Mouse (Mus musculus): ENCODE measurements at regions not wholly inside any gene's neighbourhood (a gene's known extent, or its start where the extent isn't known, plus 50 kb on each side); places are given as distances from the start of the nearest gene placed in this dataset.

- H3K27ac ChIP-seq (replicated peaks; ENCODE audit: low read depth, low read length): no peak overlapping the region
- H3K4me1 ChIP-seq (ENCODE audit: control insufficient read depth, insufficient read depth, insufficient read length, low read length): no peaks in the 10 kb centered on the region
- H3K4me3 ChIP-seq (ENCODE audit: insufficient read depth, low read depth, low read length): no peak overlapping the region
These were observed 261.0 kb downstream of the CK137956 start for GRCm38 (mm10) chr4:127709746-127710145.

- no peaks in the 10 kb centered on the region for H3K4me1 ChIP-seq (ENCODE audit: control insufficient read depth, insufficient read depth, insufficient read length, low read length)
- H3K4me3 ChIP-seq (ENCODE audit: insufficient read depth, low read depth, low read length): no peak overlapping the region
- no peak overlapping the region for H3K27ac ChIP-seq (replicated peaks; ENCODE audit: low read depth, low read length)
These were observed 262.6 kb downstream of the CK137956 start for GRCm38 (mm10) chr4:127708186-127708585.

DNA sequence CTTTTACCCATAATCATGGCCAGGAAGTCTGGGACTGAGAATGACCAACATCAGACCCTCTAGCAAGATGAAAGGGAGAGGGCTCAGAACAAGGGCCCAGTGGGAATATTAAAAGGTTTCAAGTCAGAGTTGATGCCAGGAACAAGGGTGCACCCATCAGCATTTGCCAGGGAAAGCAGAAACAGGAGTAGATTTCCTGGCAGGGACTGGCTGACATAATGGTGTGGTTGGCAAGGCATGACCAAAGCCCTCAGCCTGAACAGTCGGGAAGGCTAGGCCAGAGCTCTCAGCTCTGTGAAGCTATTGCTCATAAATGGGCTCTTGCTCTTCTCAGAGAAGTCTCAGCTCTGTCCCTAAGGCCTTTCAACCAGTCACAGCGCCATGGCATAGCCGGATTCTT is 263.6 kb downstream of the CK137956 start:
- H3K4me1 ChIP-seq (ENCODE audit: control insufficient read depth, insufficient read depth, insufficient read length, low read length): no peaks in the 10 kb centered on the region
- no peak overlapping the region for H3K27ac ChIP-seq (replicated peaks; ENCODE audit: low read depth, low read length)
- H3K4me3 ChIP-seq (ENCODE audit: insufficient read depth, low read depth, low read length): no peak overlapping the region

- H3K27ac ChIP-seq (replicated peaks; ENCODE audit: low read depth, low read length): no peak overlapping the region
- H3K4me1 ChIP-seq (ENCODE audit: control insufficient read depth, insufficient read depth, insufficient read length, low read length): no peaks in the 10 kb centered on the region
- H3K4me3 ChIP-seq (ENCODE audit: insufficient read depth, low read depth, low read length): no peak overlapping the region
These were observed 269.1 kb downstream of the CK137956 start for GRCm38 (mm10) chr4:127701651-127702050.

- Histone ChIP-seq H3K4me1 (ENCODE audit: control insufficient read depth, insufficient read depth, insufficient read length, low read length) (no peaks in the 10 kb centered on the region), H3K4me3 (ENCODE audit: insufficient read depth, low read depth, low read length) (no peak overlapping the region), H3K27ac (replicated peaks; ENCODE audit: low read depth, low read length) (no peak overlapping the region)
These were observed 280.8 kb downstream of the CK137956 start for GRCm38 (mm10) chr4:127689986-127690385.

- H3K4me1 ChIP-seq (ENCODE audit: control insufficient read depth, insufficient read depth, insufficient read length, low read length): no peaks in the 10 kb centered on the region
- no peak overlapping the region for H3K4me3 ChIP-seq (ENCODE audit: insufficient read depth, low read depth, low read length)
- no peak overlapping the region for H3K27ac ChIP-seq (replicated peaks; ENCODE audit: low read depth, low read length)
These were observed 285.7 kb downstream of the CK137956 start for GRCm38 (mm10) chr4:127685021-127685420.

- no peak overlapping the region for H3K27ac ChIP-seq (replicated peaks; ENCODE audit: low read depth, low read length)
- H3K4me1 ChIP-seq (ENCODE audit: control insufficient read depth, insufficient read depth, insufficient read length, low read length): no peaks in the 10 kb centered on the region
- no peak overlapping the region for H3K4me3 ChIP-seq (ENCODE audit: insufficient read depth, low read depth, low read length)
These were observed 291.4 kb downstream of the CK137956 start for GRCm38 (mm10) chr4:127679391-127679790.

- Histone ChIP-seq H3K4me3 (ENCODE audit: insufficient read depth, low read depth, low read length) (no peak overlapping the region), H3K27ac (replicated peaks; ENCODE audit: low read depth, low read length) (no peak overlapping the region), H3K4me1 (ENCODE audit: control insufficient read depth, insufficient read depth, insufficient read length, low read length) (no peaks in the 10 kb centered on the region)
These were observed 292.3 kb downstream of the CK137956 start for GRCm38 (mm10) chr4:127678437-127678836.

GRCm38 (mm10) chr4:127675745-127676315 is 294.9 kb downstream of the CK137956 start:
- Histone ChIP-seq H3K4me1 (ENCODE audit: control insufficient read depth, insufficient read depth, insufficient read length, low read length) (no peaks in the 10 kb centered on the region), H3K27ac (replicated peaks; ENCODE audit: low read depth, low read length) (no peak overlapping the region), H3K4me3 (ENCODE audit: insufficient read depth, low read depth, low read length) (no peak overlapping the region)

DNA sequence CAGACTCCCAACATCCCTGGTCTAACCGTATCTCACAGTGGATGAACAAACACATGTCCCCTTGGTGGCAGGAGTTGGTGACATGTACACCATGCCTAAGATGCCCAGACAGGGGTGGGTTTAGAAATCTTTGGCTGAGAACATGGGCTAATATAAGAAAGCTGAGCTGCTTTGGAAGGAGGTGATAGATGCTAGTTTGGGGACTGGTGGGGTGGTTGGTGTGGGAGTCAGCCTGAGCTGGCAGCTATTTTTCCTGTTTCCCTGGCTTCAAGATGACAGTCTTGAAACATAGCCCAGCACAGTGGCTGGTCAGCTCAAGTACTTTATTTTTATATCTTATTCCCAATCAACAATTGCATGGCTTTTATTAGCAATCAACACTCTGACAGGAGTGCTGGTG is 302.0 kb upstream of the Gjb5 start:
- Histone ChIP-seq H3K27ac (replicated peaks; ENCODE audit: low read depth, low read length) (no peak overlapping the region), H3K4me3 (ENCODE audit: insufficient read depth, low read depth, low read length) (no peak overlapping the region), H3K4me1 (ENCODE audit: control insufficient read depth, insufficient read depth, insufficient read length, low read length) (no peaks in the 10 kb centered on the region)

GRCm38 (mm10) chr4:127651601-127652000 is 293.6 kb upstream of the Gjb5 start:
- Histone ChIP-seq H3K4me3 (ENCODE audit: insufficient read depth, low read depth, low read length) (no peak overlapping the region), H3K27ac (replicated peaks; ENCODE audit: low read depth, low read length) (no peak overlapping the region), H3K4me1 (ENCODE audit: control insufficient read depth, insufficient read depth, insufficient read length, low read length) (no peaks in the 10 kb centered on the region)

GRCm38 (mm10) chr4:127648011-127648410 is 290.0 kb upstream of the Gjb5 start:
- H3K27ac ChIP-seq (replicated peaks; ENCODE audit: low read depth, low read length): no peak overlapping the region
- H3K4me1 ChIP-seq (ENCODE audit: control insufficient read depth, insufficient read depth, insufficient read length, low read length): no peaks in the 10 kb centered on the region
- no peak overlapping the region for H3K4me3 ChIP-seq (ENCODE audit: insufficient read depth, low read depth, low read length)

GRCm38 (mm10) chr4:127647189-127647588 is 289.2 kb upstream of the Gjb5 start:
- no peak overlapping the region for H3K27ac ChIP-seq (replicated peaks; ENCODE audit: low read depth, low read length)

DNA sequence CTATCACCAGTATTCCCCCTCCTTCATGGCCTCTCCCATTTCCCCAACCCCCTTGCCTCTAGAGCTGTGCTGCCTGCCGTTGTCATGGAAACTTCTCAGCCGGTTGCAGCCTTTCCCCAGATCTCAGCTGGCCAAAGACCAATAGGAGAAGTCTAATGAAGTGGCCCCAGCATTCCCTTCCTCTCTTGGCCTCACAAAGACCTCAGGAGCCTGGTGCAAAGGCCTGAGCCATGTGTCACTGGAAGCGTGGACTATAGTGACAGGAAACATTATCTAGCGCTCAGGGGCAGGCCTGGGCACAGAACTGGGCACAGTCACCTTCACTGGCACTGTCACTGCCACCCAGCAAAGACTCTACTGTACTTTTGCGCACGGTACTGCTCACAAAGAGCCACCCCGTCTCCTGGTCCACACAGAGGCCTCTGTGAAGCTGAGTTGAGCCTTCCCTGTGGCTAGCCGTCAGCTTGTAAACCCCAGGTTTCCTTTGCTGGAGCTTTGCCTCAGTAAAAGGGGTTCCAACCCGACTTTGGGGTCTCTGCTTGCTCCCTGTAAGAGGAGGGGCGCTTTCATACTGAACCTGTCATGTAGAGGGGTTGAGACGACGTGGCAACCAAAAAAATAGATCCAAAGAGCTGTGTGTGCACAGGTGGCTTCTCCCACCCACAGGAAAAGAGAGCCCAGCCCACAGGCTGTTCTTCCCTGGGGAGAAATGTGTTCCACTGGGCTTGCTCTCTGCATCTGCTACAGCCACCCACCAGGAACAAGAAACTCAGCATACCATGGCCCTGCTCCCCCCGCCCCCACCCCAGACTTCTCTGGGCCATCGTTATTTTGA is 282.5 kb upstream of the Gjb5 start:
- Histone ChIP-seq H3K27ac (replicated peaks; ENCODE audit: low read depth, low read length) (no peak overlapping the region), H3K4me1 (ENCODE audit: control insufficient read depth, insufficient read depth, insufficient read length, low read length) (no peaks in the 10 kb centered on the region), H3K4me3 (ENCODE audit: insufficient read depth, low read depth, low read length) (no peak overlapping the region)

More at GRCm38 (mm10) chr4:127647189-127647588, 289.2 kb upstream of the Gjb5 start:
- H3K4me1 ChIP-seq (ENCODE audit: control insufficient read depth, insufficient read depth, insufficient read length, low read length): no peaks in the 10 kb centered on the region
- no peak overlapping the region for H3K4me3 ChIP-seq (ENCODE audit: insufficient read depth, low read depth, low read length)

DNA sequence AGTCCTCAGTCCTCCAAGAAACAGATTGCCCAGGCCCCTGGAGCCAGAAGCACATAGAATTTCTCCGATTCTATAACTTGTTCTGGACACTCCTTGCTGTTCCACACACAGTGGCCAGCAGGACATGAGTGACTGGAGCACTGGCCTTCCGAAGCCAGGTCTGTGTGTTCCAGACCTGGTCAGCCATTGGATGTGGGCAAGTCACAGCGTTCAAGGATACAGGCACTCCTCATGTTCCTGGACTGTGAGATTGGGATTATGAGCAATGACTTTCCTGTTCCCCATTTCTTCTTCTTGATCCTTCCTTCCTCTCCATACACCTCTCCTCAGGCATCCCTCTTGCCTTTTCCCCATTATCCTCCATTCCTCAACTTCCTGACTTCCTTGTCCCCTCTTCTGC is 281.8 kb upstream of the Gjb5 start:
- Histone ChIP-seq H3K27ac (replicated peaks; ENCODE audit: low read depth, low read length) (no peak overlapping the region), H3K4me1 (ENCODE audit: control insufficient read depth, insufficient read depth, insufficient read length, low read length) (no peaks in the 10 kb centered on the region), H3K4me3 (ENCODE audit: insufficient read depth, low read depth, low read length) (no peak overlapping the region)

- Histone ChIP-seq H3K4me3 (ENCODE audit: insufficient read depth, low read depth, low read length) (no peak overlapping the region), H3K27ac (replicated peaks; ENCODE audit: low read depth, low read length) (no peak overlapping the region), H3K4me1 (ENCODE audit: control insufficient read depth, insufficient read depth, insufficient read length, low read length) (no peaks in the 10 kb centered on the region)
These were observed 279.0 kb upstream of the Gjb5 start for GRCm38 (mm10) chr4:127636934-127637333.
